Mouse (Mus musculus) neural tube, embryonic 10.5 days (tissue): ENCODE data around the gene Fnbp1.
"Not testable (repeated sequence)": the region's sequence is repeated elsewhere in the genome, so short reads cannot be mapped to it uniquely, and the experiment has no call there.

Experiments
- DNase-seq: peaks from one replicate; pipeline ENCODE4 v3.0.0-alpha.2; 2017; ENCODE audit warnings: low spot score; ENCODE audit errors: extremely low spot score

The Fnbp1 gene

GRCm38 (mm10) chr2:31141867-31142454, at the start of gene Fnbp1:
TSS of gene Fnbp1 (minus strand) at chr2:31142008.
- peak; percentile 86 for DNase-seq

- DNase-seq, result no peak
These were observed 47.8 kb upstream of the Fnbp1 start for GRCm38 (mm10) chr2:31189654-31190053.

GRCm38 (mm10) chr2:31188691-31189090, 46.9 kb upstream of the Fnbp1 start:
- no peak for DNase-seq

- DNase-seq, result no peak
These were observed 42.0 kb upstream of the Fnbp1 start for GRCm38 (mm10) chr2:31183830-31184229.

GRCm38 (mm10) chr2:31182786-31183330, 41.0 kb upstream of the Fnbp1 start:
- no peak for DNase-seq

- no peak for DNase-seq
These were observed 38.3 kb upstream of the Fnbp1 start for GRCm38 (mm10) chr2:31180081-31180551.

- DNase-seq, result no peak
These were observed 37.7 kb upstream of the Fnbp1 start for GRCm38 (mm10) chr2:31179471-31179870.

GRCm38 (mm10) chr2:31178593-31178992, 36.8 kb upstream of the Fnbp1 start:
- DNase-seq, result not testable (repeated sequence)

GRCm38 (mm10) chr2:31173290-31173689, 31.5 kb upstream of the Fnbp1 start:
- DNase-seq, result no peak

- DNase-seq, result no peak
These were observed 30.7 kb upstream of the Fnbp1 start for GRCm38 (mm10) chr2:31172536-31172935.

GRCm38 (mm10) chr2:31172001-31172400, 30.2 kb upstream of the Fnbp1 start:
- DNase-seq, result no peak

GRCm38 (mm10) chr2:31170164-31170563, 28.4 kb upstream of the Fnbp1 start:
- no peak for DNase-seq

- DNase-seq, result no peak
These were observed 27.2 kb upstream of the Fnbp1 start for GRCm38 (mm10) chr2:31169001-31169400.

GRCm38 (mm10) chr2:31167571-31167970, 25.8 kb upstream of the Fnbp1 start:
- not testable (repeated sequence) for DNase-seq

GRCm38 (mm10) chr2:31165529-31165928, 23.7 kb upstream of the Fnbp1 start:
- DNase-seq, result no peak

- no peak for DNase-seq
These were observed 23.1 kb upstream of the Fnbp1 start for GRCm38 (mm10) chr2:31164841-31165455.

GRCm38 (mm10) chr2:31163361-31164118, 21.7 kb upstream of the Fnbp1 start:
- no peak for DNase-seq

- no peak for DNase-seq
These were observed 19.8 kb upstream of the Fnbp1 start for GRCm38 (mm10) chr2:31161620-31162019.

- DNase-seq, result no peak
These were observed 18.5 kb upstream of the Fnbp1 start for GRCm38 (mm10) chr2:31160147-31160920.

GRCm38 (mm10) chr2:31156846-31157245, 15.0 kb upstream of the Fnbp1 start:
- DNase-seq, result no peak
